Mouse (Mus musculus) thymus, adult 2 months (tissue): ENCODE measurements around the gene Abcc4.

Source experiments
- CTCF ChIP-seq: fragments of 200-500 bp; IDR thresholded peaks from 2 replicates; pipeline ENCODE4 v1.5.1; 2012; ENCODE audit warnings: mild to moderate bottlenecking, control low read depth, low read length, moderate library complexity, borderline replicate concordance; ENCODE audit not compliant: control insufficient read depth, poor library complexity, insufficient read depth; ENCODE audit errors: extremely low read depth
- POLR2A ChIP-seq: fragments of 200-500 bp; IDR thresholded peaks from 2 replicates; pipeline ENCODE4 v1.6.1; 2012; ENCODE audit warnings: mild to moderate bottlenecking, low read length, control low read depth, moderate library complexity; ENCODE audit not compliant: control insufficient read depth, poor library complexity, insufficient read depth; ENCODE audit errors: extremely low read depth

DNA sequence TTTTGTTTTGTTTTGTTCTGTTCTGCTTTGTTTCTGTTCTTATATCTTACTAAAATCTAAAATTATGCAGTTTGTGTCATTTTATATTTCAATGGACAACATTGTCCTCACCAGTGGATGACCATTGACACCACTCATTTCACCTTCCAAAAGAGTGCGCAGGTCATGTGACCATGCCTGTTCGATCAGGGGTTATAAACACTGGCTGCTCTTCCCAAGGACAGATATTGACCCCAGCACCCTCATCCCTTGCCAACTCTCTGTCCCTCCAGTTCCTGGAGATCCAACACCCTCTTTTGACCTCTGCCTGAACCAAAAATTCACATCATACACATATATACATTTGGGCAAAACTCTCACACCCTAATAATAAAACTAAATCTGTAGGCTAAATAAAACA lies 8.3 kb upstream of the Abcc4 start:
- TF ChIP-seq CTCF (no peak), POLR2A (no peak)
